Mouse (Mus musculus) right cerebral cortex, postnatal 14 days (tissue): Measurements from ENCODE around the gene Vmn1r78.
"Not testable (repeated sequence)": the region's sequence is repeated elsewhere in the genome, so short reads cannot be mapped to it uniquely, and the experiment has no call there.

Source experiments
- DNase-seq: peaks from one replicate; pipeline ENCODE4 v3.0.0; 2022

Gene Vmn1r78

GRCm38 (mm10) chr7:12149957-12150356, at the start of gene Vmn1r78:
Vmn1r78 (plus strand) TSS chr7:12150257.
- DNase-seq: no peak

- DNase-seq: not testable (repeated sequence)
Measured at GRCm38 (mm10) chr7:12156463-12156862, 6.4 kb downstream of the Vmn1r78 start.

GRCm38 (mm10) chr7:12170979-12171378, 20.9 kb downstream of the Vmn1r78 start, which contains the start of gene Vmn1r79:
Vmn1r79 (plus strand) TSS chr7:12171279.
- DNase-seq: not testable (repeated sequence)

- not testable (repeated sequence) for DNase-seq
Measured at GRCm38 (mm10) chr7:12172926-12173325, 22.9 kb downstream of the Vmn1r78 start.

- no peak for DNase-seq
Measured at GRCm38 (mm10) chr7:12188986-12189385, 38.9 kb downstream of the Vmn1r78 start, which contains the start of gene Vmn1r80. Vmn1r80 (plus strand) TSS chr7:12189286.

GRCm38 (mm10) chr7:12204141-12204540, 54.1 kb downstream of the Vmn1r78 start:
- no peak for DNase-seq
